Mouse (Mus musculus) NIH3T3 (cell line): ENCODE measurements around the gene B3galt5.
A peak's percentile ranks its signal among the peaks of the same experiment; 100 is the strongest.

Source experiments
- DNase-seq: peaks from one replicate; pipeline ENCODE4 v3.0.0-alpha.2; 2012; ENCODE audit warnings: low read depth

B3galt5 gene

GRCm38 (mm10) chr16:96235366-96235970, at the start of gene B3galt5:
Gene B3galt5 (plus strand): TSS chr16:96235801.
- no peak for DNase-seq

- DNase-seq: no peak
Observed at GRCm38 (mm10) chr16:96187619-96188018, 48.0 kb upstream of the B3galt5 start.

- peak; percentile 99 for DNase-seq
Observed at GRCm38 (mm10) chr16:96191531-96192506, 43.8 kb upstream of the B3galt5 start, which contains the start of gene Lca5l. Gene Lca5l (minus strand): TSS chr16:96192271.

GRCm38 (mm10) chr16:96199913-96200701, 35.5 kb upstream of the B3galt5 start, which contains the start of gene Sh3bgr:
Gene Sh3bgr (plus strand): TSS chr16:96200450.
- peak; percentile 4 for DNase-seq

- DNase-seq: no peak
Observed at GRCm38 (mm10) chr16:96200702-96201028, 34.9 kb upstream of the B3galt5 start.

- DNase-seq: no peak
Observed at GRCm38 (mm10) chr16:96201485-96202232, 33.9 kb upstream of the B3galt5 start.

- peak; percentile 43 for DNase-seq
Observed at GRCm38 (mm10) chr16:96209789-96210188, 25.8 kb upstream of the B3galt5 start.

GRCm38 (mm10) chr16:96210856-96211255, 24.7 kb upstream of the B3galt5 start:
- DNase-seq: no peak

GRCm38 (mm10) chr16:96213027-96213426, 22.6 kb upstream of the B3galt5 start:
- DNase-seq: no peak

- no peak for DNase-seq
Observed at GRCm38 (mm10) chr16:96221491-96221890, 14.1 kb upstream of the B3galt5 start.

- no peak for DNase-seq
Observed at GRCm38 (mm10) chr16:96221959-96222358, 13.6 kb upstream of the B3galt5 start.

GRCm38 (mm10) chr16:96222452-96222851, 13.1 kb upstream of the B3galt5 start:
- no peak for DNase-seq

- no peak for DNase-seq
Observed at GRCm38 (mm10) chr16:96228438-96228837, 7.2 kb upstream of the B3galt5 start.

- no peak for DNase-seq
Observed at GRCm38 (mm10) chr16:96229044-96229555, 6.5 kb upstream of the B3galt5 start.

- peak; percentile 80 for DNase-seq
Observed at GRCm38 (mm10) chr16:96230411-96230810, 5.2 kb upstream of the B3galt5 start.

- no peak for DNase-seq
Observed at GRCm38 (mm10) chr16:96231251-96231650, 4.3 kb upstream of the B3galt5 start.

- DNase-seq: no peak
Observed at GRCm38 (mm10) chr16:96231974-96232373, 3.6 kb upstream of the B3galt5 start.

- DNase-seq: no peak
Observed at GRCm38 (mm10) chr16:96233996-96234395, 1.6 kb upstream of the B3galt5 start.

GRCm38 (mm10) chr16:96244496-96244895, 8.9 kb downstream of the B3galt5 start:
- no peak for DNase-seq

GRCm38 (mm10) chr16:96249635-96250034, 14.0 kb downstream of the B3galt5 start:
- DNase-seq: no peak

- DNase-seq: no peak
Observed at GRCm38 (mm10) chr16:96252146-96252545, 16.5 kb downstream of the B3galt5 start.
